Mouse (Mus musculus) heart, adult 2 months (tissue): ENCODE results near the gene Adgrg5.

ENCODE experiments used
- CTCF ChIP-seq: fragments of 200-600 bp; IDR thresholded peaks from 2 replicates; pipeline ENCODE4 v1.8.1; 2022; ENCODE audit warnings: antibody characterized with exemption, mild to moderate bottlenecking, moderate library complexity
- EP300 ChIP-seq: fragments of 200-500 bp; IDR thresholded peaks from 2 replicates; pipeline ENCODE4 v1.6.1; 2011; ENCODE audit warnings: low read depth, low read length, control low read depth; ENCODE audit not compliant: insufficient read depth
- POLR2A ChIP-seq: fragments of 200-500 bp; IDR thresholded peaks from 2 replicates; pipeline ENCODE4 v1.6.1; 2011; ENCODE audit warnings: mild to moderate bottlenecking, low read depth, low read length, control low read depth; ENCODE audit not compliant: insufficient read depth

- TF ChIP-seq POLR2A (no peak), CTCF (no peak), EP300 (no peak)
Measured at GRCm38 (mm10) chr8:94933918-94934317, 10.4 kb downstream of the Adgrg5 start.
